Mouse (Mus musculus) mouse trophoblast stem cell (cell line): ENCODE results near the gene Gm42791.

Experiments used
- in situ Hi-C, 2 experiments: fragments of 300-500 bp; cut with MseI, MboI; formaldehyde crosslinking; loops; 2 replicates in 1 of 2; 3 replicates in 1 of 2; pipeline ENCODE4 v1.15.1; 2025

Gm42791 gene

DNA sequence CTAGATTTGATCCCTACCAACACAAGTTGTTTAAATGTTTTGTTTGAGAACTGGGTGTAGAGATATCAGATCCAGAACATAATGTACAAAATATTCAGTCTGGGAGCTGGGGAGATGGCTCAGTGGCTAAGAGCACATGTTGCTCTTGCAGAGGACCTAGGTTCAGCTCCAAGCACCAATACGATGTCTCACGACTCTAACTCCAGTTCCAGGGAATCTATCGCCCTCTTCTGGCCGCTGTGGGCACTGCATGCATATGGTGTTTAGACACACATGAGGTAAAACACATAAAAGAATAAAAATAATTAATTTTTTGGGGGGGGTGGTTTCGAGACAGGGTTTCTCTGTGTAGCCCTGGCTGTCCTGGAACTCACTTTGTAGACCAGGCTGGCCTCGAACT lies 42.5 kb downstream of the Gm42791 start:
- in situ Hi-C loops, result no loop called here

DNA sequence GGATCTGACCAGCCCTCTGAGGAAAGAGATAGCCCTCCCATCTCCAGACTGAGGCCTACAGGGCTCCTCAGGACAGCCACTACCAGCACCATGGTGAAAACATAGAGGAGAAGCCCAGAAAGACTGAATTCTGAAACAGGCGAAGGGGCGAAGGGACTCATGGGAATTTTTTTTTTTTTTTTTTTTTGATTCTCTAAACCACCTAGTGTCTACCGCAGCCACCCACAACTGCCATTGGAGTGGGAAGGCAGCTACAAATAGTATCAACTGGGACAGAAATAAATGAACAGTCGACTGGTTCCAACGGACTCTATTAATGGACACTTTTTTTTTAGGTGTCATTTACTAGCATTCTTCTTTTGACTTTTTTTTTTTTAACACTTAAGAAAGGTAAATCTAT lies 43.6 kb downstream of the Gm42791 start:
- in situ Hi-C loops, result no loop called here

DNA sequence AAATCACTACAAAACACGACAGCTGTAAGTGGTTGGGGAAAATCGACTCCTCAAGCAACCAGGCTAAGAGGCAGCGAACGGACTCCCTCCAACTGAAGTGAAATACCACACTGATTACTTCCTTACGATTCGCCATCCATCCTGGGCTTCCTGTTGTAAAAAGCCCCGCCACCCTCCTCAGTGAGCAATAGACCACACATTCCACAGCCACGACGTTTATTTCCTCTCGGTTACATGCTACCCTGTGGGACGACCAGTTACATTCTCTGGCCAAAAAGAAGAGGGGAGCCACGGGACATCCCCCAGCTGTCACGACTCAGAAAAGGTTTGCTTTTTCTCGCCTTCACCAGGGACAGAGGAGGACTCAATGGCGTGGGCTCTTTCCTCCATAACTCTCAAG lies 44.9 kb downstream of the Gm42791 start:
- in situ Hi-C loops, result no loop called here

DNA sequence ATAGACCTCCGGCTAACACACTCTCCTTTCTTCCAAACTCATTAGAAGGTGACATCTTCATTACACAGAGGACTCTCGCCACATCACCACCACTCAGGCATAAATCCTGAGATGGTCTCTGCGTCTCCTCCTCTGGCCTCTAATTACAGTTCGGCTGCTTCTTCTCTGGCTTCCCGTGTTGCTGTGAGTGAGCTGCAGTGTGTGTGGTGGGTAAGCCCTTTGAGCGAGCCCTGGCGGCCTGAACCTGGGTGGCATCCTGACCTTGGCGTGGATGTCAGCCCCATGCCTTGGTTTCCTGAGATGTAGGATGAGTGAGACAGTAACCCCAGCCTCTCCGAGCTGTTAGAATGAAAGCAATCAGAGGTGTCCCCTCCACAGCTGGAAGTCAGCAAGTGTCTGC lies 46.4 kb downstream of the Gm42791 start:
- in situ Hi-C loops, result no loop called here

DNA sequence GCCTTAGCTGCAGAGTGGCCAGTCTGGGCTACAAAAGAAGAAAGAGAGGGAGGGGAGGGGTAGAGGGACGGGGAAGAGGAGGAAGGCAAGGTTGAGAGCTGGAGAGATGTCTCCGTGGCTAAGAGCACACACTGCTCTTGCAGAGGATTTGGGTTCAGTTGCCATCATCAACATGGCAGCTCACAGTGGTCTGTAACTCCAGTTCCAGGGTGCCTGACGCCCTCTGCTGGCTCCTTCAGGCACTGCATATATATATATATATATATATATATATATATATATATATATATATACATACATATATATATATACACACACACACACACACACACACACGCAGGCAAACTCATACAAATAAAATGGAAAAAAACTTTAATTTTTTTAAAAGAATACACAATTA lies 47.5 kb downstream of the Gm42791 start:
- in situ Hi-C loops, result no loop called here

DNA sequence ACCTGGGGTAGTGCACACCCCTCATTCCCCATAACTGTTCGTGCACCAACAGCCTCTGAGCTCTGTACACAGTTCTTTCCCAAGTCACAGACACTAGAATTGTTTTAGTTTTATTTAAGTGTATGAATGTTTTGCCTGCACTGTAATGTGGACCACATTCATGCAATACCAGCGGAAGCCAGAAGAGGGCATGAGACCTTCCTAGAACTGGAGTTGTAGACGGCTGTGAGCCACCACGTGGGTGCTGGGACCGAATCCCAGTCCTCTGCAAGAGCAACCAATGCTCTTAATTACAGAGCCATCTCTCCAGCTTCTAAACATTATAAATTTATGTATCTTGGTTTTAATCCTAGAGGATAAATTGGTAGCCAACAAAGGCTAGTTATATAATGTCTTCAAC lies 48.2 kb downstream of the Gm42791 start:
- in situ Hi-C loops, result no loop called here

DNA sequence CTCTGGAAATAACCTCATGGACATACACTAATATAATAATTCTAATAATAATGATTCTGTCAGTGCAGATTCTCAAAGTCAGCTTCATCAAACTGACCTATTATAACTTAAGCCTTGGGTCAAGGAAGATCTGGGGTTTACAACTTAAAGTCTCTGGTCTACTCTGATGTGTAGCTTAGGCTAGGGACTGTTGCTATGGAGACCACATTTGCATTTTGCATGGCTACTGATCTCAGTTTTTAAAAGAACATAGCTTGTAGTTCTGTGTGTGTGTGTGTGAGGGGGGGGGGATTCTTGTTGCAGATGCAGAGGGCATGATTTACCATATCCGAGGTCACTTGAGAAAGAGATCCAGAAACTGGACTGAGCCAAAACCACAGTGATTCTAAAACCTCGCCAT lies 49.2 kb downstream of the Gm42791 start:
- in situ Hi-C loops, result no loop called here

DNA sequence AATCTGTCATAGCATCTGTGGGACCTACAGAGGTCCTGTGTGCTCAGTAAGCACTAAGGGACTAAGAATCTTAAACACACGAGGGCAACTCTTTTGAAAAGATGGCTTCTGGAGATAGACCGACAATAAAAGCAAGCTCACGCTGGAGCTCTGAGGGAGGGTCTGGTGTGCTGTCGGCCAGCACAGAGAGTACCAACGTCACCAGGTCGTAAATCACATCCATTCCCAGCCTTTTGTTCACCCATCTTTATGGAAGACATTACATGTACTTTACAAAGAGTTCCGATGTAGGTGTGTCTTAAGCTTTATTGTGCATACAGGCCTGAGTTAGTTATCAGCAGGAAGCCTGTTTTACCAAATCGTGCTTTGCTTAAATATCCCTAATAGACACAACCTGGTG lies 50.9 kb downstream of the Gm42791 start:
- in situ Hi-C loops, result no loop called here

DNA sequence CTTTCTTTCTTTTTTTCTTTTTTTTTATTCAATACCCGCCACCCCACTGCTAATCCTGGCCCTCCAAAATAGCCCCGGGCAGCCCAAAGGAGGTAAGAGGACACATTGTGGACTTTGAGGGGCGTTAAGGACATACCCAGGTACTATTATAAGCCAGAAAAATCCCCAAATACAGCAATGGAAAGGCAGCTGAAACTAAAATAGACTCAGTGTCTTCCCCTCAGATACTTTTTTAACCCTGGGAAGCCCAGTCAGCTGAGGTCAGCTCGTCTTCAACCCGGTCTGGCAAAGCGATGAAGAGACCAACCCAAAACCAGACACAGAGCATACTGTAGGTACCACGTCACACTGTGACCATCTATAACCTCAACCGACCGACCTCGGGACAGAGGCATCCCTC lies 51.5 kb downstream of the Gm42791 start:
- in situ Hi-C loops, result no loop called here

DNA sequence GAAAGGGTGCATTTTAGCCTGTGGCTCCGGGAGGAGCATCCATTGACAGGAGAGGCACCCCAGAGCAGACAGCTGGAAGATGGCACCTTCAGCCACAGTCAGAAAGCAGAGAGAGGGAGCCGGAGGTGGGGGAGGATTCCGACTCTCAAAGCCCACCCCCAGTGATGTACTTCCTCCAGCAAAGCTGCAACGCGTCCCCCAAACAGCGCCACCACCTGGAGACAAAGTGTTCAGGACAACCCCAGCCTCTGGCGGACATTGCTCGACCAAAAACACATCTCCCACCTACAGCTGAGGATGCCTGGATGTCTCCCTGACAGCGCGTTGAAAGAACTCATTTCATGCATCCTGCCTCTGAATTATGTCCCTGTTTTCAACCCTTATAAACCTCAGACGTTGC lies 52.0 kb downstream of the Gm42791 start:
- in situ Hi-C loops, result no loop called here

DNA sequence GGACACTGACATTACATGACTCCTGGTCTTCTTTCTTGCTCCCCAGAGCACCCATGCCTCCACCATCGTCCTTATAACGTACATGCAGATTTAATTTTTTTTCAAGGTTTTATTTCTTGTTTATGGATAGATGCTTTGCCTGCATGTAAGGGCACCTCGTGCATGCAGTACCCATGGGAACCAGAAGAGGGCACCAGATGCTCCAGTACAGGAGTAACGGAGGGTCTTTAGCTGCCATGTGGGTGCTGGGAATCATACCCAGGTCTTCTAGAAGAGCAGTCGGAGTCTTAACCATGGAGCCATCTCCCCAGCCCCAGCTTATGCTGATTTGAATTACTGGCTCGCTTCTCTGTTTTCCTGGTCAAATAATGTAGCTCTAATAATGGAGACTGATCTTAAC lies 52.6 kb downstream of the Gm42791 start:
- in situ Hi-C loops, result no loop called here

DNA sequence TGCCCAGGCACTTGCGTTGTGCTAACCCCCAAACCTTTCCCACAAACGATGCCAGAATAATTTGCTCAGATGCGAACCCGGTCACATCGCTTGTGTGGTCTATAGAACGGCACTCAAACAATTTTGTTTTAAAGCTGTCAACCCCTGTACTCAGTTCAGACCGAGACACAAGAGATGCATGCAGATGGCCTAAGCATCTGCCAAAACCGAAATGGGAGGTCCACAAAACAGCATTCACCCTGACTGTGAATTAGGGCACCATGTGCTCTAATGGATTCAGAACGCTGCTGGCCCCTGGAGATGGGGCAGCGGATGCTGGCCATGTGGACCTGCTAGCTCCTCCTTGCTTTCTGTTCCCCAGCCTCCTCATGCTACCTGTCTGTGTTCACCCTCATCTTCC lies 53.1 kb downstream of the Gm42791 start:
- in situ Hi-C loops, result no loop called here

DNA sequence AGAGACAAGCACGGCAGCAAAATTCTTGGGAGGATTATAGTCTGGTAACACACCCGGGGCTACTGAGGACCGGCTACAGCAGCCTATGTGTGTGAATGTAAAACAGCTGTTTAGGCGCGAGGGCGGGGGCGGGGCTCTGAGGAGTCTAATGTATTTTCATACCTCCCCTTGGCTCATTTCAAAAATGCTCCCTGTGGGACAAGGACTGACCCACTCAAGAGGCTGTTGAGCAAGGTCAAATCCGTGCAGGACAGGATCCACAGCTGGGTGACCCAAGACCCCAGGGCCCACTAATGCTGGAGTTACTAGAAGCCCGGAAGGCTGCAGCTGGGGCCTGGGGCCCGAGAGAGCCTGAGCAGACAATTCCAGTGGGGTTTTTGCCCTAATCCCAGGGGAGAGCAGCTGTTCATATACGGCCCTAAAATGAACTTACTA lies 55.0 kb downstream of the Gm42791 start:
- in situ Hi-C loops, result no loop called here

DNA sequence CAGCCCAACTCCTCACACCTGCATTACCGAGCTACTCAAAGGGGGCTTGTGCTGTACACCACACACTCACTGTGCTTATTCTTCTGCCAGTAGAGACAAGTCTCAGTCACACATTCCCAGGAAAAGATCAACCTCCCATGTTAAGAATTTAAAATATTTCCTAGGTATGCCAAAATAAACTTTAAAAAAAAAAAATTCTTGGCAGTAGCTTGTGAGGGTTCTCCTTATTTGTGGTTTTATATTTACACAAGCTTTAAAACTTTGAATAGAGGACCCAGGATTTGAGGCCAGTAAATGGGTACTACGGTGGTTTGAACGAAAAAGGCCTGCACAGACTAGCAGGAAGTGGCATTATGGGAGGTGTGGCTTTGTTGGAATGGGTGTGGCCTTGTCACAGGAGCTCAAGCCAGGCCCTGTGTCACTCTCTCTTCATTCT lies 58.4 kb downstream of the Gm42791 start:
- in situ Hi-C loops, result no loop called here

DNA sequence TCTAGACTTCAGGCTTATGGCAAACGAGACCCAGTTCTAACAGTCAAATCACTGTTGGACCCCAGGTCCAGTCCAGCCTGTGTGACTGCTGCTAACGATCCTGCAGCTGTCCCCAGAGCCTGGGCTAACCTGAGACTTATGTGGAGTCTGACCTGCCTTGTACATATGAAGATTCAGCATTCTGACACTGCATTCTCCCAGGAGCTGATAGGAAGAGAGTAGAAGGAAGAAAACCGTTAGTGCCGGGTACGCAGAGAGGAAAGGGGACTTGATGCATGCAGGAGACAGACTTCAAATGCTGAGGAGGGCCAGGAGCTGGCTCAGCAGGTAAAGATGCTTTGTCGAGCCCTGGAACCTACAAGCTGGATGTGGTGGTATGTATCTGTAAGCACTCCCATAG lies 59.1 kb downstream of the Gm42791 start:
- in situ Hi-C loops, result no loop called here

DNA sequence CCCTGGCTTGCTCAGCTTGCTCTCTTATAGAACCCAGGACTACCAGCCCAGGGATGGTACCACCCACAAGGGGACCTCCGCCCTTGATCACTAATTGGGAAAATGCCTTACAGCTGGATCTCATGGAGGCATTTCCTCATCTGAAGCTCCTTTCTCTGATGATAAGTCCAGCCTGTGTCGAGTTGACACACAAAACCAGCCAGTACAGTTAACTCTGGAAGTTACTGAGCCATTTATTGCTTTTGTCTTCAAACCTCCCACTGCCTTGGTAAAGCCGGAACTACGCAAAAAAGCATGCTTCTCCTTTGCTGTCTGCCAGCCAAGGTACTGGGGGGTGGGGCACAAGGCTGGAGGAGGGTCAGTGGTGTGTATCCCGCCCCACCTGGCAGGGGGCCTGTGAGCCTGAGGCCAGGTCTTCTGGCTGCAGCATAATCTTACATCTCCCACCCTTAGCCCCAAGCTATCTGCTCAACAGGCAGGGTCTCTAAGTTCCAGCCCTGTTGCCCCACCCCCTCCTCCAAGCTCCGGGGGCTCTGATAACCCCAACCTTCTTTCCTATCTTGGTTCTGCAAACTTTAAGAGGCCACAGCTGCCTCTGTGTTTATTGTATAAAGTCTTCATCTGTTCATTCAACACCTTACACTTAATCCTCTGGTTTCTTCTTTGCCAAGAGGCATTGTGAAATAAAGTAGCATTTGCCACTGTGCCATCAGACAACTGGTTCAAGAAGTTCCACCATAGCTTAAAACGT lies 59.7 kb downstream of the Gm42791 start:
- in situ Hi-C loops, result no loop called here

DNA sequence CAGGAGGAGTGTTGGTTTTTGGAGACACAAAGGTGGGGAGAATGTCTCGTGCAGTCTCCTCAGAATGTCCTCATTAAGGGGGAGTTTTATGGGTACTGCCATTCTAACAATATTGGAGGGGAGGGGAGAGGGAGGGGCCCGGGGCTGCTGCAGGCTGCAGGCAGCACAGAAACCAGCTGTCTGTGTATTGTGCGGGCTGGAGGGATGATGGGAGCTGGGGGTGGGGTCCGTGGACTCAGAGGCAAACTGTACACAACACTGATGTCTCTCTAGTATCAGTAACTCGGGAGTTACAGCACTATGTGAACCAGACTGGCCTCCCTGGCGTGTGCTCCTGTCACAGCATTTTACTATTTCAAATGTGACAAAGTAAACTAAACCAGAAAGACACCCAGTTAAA lies 60.5 kb downstream of the Gm42791 start:
- in situ Hi-C loops, result no loop called here

DNA sequence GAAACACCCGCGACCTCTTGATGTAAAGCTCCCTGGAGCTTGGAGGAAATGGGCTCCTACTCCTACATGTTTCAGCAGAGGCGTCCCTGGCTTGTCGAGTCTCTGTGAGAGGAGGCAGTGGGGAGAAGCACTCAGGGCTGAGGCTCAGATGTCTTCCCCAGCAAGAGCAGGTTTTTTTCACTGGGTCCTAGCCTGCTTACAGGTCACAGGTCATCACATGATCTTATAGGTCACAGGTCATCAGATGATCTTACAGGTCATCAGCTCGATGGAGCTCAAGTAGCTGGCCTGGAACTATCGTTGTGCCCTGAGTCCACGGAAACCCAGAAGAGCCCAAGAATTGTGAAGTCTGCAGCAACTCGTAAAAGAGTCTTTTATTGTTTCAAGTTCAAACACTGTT lies 61.2 kb downstream of the Gm42791 start:
- in situ Hi-C loops, result no loop called here

DNA sequence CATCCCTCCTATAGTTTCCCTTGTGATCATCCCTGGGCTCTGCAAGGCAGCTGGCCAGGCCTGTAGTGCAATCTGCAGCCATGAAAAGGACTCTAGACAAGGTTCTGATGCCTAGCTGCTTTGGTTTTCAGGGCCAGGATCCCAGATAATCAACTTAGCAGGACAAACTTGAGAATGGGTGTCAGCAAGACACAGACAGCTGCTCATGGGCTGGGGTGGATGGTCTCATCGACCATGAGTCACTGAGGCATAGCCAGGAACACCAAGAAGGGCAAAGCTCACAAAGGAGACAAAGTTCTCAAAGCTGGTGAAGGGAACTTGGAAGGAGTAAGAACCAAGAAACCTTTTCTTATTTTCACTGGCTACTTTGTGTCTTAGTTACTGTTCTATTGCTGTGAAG lies 63.6 kb downstream of the Gm42791 start:
- in situ Hi-C loops, result no loop called here

DNA sequence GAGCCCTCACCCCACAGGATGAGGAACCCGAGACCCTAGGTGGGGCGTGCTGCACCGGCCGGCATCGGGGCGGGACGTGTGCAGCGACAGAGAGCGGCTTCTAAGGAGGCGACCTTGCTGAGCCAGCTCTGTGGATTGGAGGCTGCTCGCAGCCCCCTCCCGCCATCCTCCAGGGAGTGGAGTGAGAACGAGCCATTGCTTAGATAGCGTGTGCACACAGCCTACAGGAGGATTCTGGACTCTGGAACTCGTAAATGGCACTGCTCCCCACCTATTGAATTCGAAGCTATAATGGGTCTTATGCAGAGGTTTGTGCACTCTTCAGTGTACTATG lies 65.9 kb downstream of the Gm42791 start, which contains the start of gene Katnal1:
Katnal1 (minus strand) TSS at position 205 of the 334 bp plus-strand sequence.
- in situ Hi-C loops, result no loop called here

DNA sequence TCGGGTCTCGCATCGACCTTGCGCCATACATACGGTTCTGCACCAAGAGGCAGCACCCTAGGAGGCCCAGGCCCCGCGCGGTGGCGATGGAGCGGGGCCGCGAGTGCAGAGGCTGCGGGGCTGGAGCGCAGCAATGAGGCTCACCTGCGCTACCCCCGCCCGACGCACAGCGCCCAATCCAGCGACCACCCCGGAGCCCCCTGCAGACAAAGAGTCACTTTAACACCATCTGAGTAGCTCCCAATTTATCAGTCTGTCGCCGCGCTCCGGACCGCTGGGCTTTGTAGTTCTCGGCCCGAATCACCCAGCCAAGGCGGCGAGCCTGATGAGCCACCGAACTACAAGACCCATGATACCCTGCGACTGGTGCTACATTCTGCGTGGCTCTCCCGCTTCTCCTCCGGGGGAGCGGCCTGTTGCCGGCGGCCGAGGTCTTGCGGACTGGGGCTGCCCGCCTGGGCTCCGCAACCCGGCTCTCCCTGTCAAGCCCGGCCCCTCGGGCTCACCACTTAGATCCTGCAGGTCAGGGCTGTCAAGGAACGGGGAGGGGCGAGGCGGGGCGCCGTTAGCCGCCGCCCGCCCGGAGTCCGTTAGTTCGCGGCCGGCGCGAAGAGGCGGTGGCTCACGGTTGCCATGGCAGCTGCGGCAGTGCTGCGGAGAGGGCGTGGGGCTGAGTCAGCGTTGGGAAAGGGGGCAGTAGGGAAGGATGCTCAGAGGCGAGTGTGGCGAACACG lies 66.4 kb downstream of the Gm42791 start:
- in situ Hi-C loops, result no loop called here

DNA sequence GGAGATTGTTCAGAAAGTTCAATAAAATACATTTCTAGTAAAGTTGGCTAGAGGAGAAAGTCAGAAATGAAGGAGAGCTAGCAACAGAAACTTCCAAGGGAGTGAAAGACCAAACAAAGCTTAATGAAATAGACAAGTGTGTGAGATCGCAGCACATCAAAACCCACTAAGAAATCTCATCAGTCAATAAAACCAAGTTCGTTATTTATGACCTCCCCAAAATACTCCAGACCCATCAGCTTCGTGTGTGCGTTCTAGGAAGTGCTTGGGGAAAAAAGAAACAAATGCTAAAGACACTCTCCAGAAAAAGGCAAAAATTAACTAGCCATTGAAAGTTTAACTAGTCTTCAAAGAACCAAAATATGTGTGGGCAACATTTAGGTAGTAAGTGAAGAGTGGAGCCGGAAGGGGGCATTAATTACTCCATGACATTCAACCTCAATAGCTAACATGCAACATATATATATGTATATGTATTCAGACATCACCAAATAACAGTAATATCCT lies 67.2 kb downstream of the Gm42791 start:
- in situ Hi-C loops, result no loop called here

DNA sequence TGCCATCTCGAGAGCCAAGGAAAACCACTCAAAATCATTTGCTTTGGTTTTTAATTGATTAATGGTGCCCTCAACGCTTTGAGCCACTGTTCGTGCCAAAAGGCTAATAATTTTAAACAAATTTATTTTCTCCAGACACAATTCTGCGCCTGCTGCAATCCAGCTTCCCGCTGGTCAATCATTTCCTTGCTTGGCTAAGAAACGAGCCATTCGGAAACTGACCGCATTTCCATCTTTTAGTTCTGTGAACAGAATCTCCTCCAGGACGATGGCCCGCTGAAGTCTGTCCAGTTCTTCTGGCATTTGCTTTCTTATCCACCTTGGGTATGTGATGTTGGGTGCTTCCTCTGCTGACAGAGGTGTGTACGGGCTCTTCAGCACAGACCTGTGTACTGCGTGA lies 70.4 kb downstream of the Gm42791 start:
- in situ Hi-C loops, result no loop called here
